Mouse (Mus musculus) common myeloid progenitor, adult 5-6 weeks (primary cell): Measurements from ENCODE around the gene Fip1l1. TPM values are rescaled to one million over a fixed set of nuclear protein-coding genes. Genes with fewer than 3 reads are reported as not detected.

Experiments used
- total RNA-seq: library from RNA; stranded (forward); fragments of 200-1000, 187-1606 nt; gene quantifications from 2 replicates; pipeline ENCODE4 v1.2.3, GENCODE M21; 2017

Gene Fip1l1
- total RNA-seq, 1 experiment from 2014 or later, result 158 TPM

Other genes with a start within 250 kb of the Fip1l1 start
- gene Scfd2, start 3.7 kb upstream of the Fip1l1 start, total RNA-seq, result 17.0 and 24.4 TPM in 2 replicates
- gene Lnx1, start 167.5 kb downstream of the Fip1l1 start, total RNA-seq, result not detected in 2 replicates